Mouse (Mus musculus): ENCODE results near the gene Art1.

The Art1 gene

GRCm38 (mm10) chr7:102108206-102108605 is 6.7 kb downstream of the Art1 start:
- no peak for DNase-seq (ENCODE audit: low read depth, low spot score)

DNA sequence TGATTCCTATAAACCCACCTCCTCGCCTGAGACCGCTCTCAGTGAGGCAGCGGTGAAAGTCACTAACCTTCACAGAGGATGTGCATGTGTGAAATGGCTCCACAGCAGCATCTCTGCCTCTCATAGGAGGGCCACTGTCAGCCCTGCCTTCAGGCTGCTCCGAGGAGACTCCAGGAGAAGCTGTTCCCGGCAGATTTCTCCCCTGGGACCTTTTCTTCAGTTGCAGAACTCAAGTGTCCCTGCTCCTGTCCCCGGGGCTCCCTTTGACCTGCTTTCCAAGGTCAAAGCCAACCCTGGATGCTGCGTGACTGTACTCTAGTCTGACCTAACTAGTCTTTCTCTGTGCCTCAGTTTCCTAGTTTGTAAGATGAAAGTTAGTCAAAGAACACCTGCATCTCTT is 7.6 kb downstream of the Art1 start, which contains the start of gene Art5:
Gene Art5, minus strand, starts transcription at position 319 of the 400 bp plus-strand sequence.
- no peak for DNase-seq (ENCODE audit: low read depth, low spot score)

DNA sequence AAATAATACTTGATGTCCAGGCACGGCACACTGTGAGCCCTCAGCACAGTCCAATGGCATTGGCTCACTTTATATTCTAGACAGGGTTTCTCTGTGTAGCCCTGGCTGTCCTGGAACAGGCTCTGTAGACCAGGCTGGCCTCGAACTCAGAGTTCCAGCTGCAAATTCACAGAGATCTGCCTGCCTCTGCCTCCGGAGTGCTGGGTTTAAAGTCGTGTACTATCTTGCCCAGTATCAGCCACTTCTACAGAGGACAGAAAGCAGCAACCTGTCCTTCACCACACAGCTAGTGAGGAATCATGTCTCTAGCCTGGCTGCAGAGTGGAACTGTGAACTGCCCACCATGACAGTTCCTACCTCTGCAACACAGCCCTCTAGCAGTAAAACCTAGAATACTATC is 8.2 kb downstream of the Art1 start:
- DNase-seq (ENCODE audit: low read depth, low spot score) = no peak

DNA sequence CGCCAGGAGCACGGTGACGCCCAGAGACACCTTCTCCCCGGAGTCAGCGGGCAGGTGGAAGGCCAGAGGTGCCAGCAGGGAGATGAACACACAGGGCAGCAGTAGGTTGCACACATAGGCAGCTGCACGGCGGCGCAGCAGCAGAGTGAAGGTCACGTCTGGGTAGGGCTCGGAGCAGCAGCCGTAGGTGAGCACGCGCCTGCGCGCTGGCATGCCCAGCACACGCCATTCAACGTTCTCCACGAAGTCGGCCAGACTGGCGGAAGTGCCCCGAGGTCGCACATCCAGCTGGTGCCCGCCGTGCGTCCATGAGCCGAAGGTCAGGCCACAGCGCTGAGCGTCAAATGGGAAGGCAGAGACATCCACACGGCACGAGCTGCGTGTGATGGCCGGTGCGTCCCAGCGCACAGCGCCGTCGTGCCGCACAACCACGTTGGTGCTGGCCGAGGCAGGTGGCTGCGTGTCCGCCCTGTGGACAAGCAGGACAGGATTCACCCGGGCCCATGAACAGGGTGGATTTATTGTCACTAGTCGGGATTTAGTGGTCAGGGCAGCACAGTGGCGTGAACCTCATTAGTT is 11.7 kb downstream of the Art1 start:
- DNase-seq (ENCODE audit: low read depth, low spot score) = peak; percentile 39

DNA sequence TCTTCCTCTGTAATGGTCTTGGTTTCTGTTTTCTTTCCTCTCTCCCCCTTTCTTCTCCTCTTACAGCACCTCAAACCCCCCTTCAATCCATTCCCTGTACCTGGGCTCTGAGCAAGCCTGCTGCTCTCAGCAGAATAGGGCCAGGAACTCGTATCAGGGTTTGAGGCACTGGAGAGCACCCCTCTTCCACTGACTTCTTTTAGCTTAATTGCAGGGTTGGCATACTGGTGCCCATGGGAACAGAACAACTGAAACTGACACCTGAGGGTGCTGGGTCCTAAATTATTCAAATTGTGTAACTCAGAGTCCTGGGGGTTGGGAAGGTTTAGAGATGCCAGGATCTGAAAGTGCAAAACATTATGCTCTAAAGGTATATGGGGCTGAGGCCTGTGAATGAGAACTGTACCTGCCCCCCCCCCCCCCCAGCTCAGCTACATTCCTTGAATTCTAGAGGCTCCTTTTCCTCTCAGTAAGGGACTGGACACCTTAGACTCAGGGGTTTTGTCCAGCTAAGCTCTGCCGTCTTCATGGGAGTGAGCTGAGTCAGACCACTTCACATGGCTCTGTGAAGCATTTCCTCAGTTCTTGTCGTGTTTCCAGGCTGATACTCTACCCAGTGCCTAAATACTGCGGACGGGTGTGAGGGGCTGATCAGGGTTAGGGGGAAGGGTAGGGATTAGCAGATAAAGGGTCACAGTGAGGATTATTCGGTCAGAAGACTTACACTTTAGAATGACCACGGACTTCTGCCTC is 15.2 kb downstream of the Art1 start, which contains the start of gene Chrna10:
Gene Chrna10, minus strand, starts transcription at position 250 of the 753 bp plus-strand sequence.
- no peak for DNase-seq (ENCODE audit: low read depth, low spot score)

- DNase-seq (ENCODE audit: low read depth, low spot score) = no peak
These were observed 15.8 kb downstream of the Art1 start for GRCm38 (mm10) chr7:102117382-102117781.

GRCm38 (mm10) chr7:102120326-102120725 is 18.8 kb downstream of the Art1 start:
- DNase-seq (ENCODE audit: low read depth, low spot score) = no peak

GRCm38 (mm10) chr7:102132395-102132794 is 30.9 kb downstream of the Art1 start:
- peak; percentile 72 for DNase-seq (ENCODE audit: low read depth, low spot score)

- peak; percentile 67 for DNase-seq (ENCODE audit: low read depth, low spot score)
These were observed 35.9 kb downstream of the Art1 start for GRCm38 (mm10) chr7:102137464-102137863.

DNA sequence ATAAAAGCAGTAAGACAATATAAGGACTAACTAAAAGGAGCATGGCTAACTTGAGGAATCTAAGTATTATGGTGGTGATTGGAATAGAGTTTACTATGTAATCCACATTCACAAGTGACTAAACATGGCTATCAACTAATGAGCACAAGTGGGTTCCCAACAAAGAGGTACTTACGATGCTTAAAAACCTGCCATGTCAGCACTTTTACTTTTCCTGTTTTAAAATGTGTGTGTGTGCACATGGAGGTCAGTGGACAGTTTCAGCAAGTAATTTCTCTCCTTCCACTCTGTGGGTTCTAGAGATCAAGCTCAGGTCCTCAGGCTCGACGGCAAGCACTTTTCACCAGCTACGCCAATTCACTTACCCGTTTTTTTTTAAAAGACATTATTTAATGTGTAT is 36.4 kb downstream of the Art1 start:
- no peak for DNase-seq (ENCODE audit: low read depth, low spot score)

DNA sequence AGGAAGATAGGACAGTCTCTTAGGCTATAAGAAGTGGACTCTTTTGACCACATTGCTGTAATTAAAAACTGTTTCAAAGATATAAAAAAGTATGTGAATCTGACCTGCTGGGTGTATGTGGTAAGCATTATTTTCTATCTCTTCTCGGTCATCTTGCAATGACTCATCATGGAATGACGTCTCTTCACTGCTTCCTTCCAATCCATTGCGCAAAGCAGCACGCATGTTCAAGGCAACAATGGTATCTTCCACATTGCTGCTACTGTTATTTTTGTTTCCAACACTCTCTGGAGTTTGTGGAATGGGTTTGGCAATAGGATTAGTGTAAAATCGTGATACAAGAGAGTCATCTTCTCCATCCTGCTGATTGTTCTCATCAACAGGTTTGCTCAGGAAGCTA is 52.1 kb downstream of the Art1 start:
- DNase-seq (ENCODE audit: low read depth, low spot score) = no peak
